Mouse (Mus musculus) embryo, embryonic 10.5 days (tissue): Measurements from ENCODE around the gene Olfr583.

Experiments used
- DNase-seq: peaks from one replicate; pipeline ENCODE4 v3.0.0-alpha.2; 2015; ENCODE audit warnings: low spot score

Olfr583 gene

DNA sequence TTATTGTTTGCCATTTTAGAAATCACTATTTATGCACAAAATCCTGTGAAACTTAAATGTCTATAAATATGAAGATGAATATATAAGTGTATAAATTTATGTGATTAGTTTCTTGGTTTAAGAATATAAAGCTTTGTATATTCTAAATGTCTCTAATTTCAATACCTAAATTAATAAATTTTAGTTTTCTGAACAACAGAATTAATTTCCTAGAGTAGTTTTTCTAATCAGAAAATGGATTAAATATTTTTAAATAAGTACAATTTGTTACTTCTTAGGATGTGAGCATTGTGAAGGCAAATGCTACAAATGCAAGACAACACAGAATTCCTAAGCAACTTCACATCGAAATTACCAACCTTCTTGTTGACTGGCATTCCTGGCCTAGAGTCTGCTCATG, at the start of gene Olfr583:
Gene Olfr583 (plus strand): TSS at position 301 of the 400 bp plus-strand sequence.
- DNase-seq: no peak

- DNase-seq: no peak
Observed at GRCm38 (mm10) chr7:103037724-103038123, 13.4 kb upstream of the Olfr583 start, which contains the start of gene Olfr582. TSS of gene Olfr582 (plus strand) at chr7:103038024.

DNA sequence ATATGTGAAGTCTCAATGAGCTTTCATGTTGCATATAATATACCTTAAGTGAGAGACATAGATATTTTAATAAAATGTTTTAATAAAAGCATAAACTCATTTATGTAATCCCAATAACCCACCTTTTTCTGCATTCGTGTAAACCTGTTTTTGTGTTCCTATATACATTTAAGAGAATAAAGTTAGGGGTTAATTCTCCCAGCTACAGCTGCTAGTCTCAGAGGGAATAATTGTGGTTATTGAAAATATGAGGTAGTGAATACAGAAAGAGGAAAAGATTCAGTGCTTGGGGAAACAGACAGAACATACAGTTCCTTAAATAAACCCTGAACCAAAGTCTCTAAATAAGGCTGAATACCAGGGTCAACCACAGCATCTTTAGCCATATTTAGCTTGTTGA, 30.5 kb downstream of the Olfr583 start, which contains the start of gene Olfr584:
Gene Olfr584 (plus strand): TSS at position 301 of the 400 bp plus-strand sequence.
- no peak for DNase-seq

GRCm38 (mm10) chr7:103097420-103097819, 46.3 kb downstream of the Olfr583 start, which contains the start of gene Olfr585:
TSS of gene Olfr585 (plus strand) at chr7:103097720.
- DNase-seq: no peak
